Mouse (Mus musculus): ENCODE measurements around the gene Ccdc142. TPM values are rescaled to one million over a fixed set of nuclear protein-coding genes. Genes with fewer than 3 reads are reported as not detected.

The Ccdc142 gene
- total RNA-seq, 2 experiments from 2014 or later, result 5.1 to 9.0 TPM

DNA sequence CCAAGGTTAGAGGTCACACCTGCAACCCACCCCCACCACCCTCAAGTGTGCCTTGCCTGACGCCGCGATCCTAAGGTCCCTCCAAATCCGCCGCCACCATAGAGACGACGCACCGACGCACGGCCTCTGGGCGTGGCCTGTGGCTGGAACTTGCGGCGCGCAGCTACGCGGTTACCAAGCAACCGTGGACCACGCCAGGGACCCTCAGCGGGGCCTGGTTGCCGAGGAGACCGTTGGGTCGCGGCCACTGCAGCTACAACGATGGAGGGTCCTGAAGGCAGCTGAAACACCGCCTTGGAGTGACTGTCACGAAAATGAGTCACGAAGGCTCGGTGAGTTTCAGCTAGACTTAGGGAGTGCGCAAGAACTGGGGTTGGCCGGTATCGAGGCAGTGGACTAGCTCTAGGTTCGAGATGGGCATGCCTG, 54.9 kb downstream of the Ccdc142 start, which contains the start of the genes Wdr54 and 1700003E16Rik:
TSS of gene Wdr54 (minus strand) at position 139 of the 426 bp plus-strand sequence.
TSS of gene 1700003E16Rik (plus strand) at position 146 of the 426 bp plus-strand sequence.
- DNase-seq (ENCODE audit: low spot score in 2 of 2), result peak; percentile 82 to 84
- intact Hi-C loops (cut with DNase I), result loop anchor here (5.0 kb wide), 1 partner anchor 34 kb away; the partner anchor contains the start of gene Wbp1

Small RNA genes within 50 kb of the gene (microRNA-seq; reads per million reads assigned to microRNA genes)
- not detected for gene Mir3470a

Other genes with a start within 250 kb of the Ccdc142 start
- gene Sema4f, start 161.8 kb upstream of the Ccdc142 start, total RNA-seq (2021), result 10 to 100 TPM; 37.2 to 39.0 TPM
- under 1 TPM in 1 of 2 experiments, not detected in 1; 0.22 TPM for gene M1ap, start 154.7 kb upstream of the Ccdc142 start, total RNA-seq (2021)
- gene Dok1, start 68.1 kb upstream of the Ccdc142 start, total RNA-seq (2021), result 1 to 10 TPM; 1.9 to 2.3 TPM
- gene Loxl3, start 67.4 kb upstream of the Ccdc142 start, total RNA-seq (2021), result 1 to 10 TPM; 2.7 to 4.9 TPM
- 100 to 1,000 TPM; 112 to 131 TPM for gene Aup1, start 47.1 kb upstream of the Ccdc142 start, total RNA-seq (2021)
- 10 to 100 TPM; 41.6 to 48.5 TPM for gene Htra2, start 46.3 kb upstream of the Ccdc142 start, total RNA-seq (2021)
- gene Dqx1, start 43.8 kb upstream of the Ccdc142 start, total RNA-seq (2021), result under 1 TPM; 0.37 to 0.97 TPM
- not detected for gene Tlx2, start 31.3 kb upstream of the Ccdc142 start, total RNA-seq (2021)
- 10 to 100 TPM; 21.6 to 35.9 TPM for gene Pcgf1, start 23.7 kb upstream of the Ccdc142 start, total RNA-seq (2021)
- gene Lbx2, start 15.2 kb upstream of the Ccdc142 start, total RNA-seq (2021), result not detected
- gene Gm42688, start within 50 bp of the Ccdc142 start, total RNA-seq (2021), result 1 to 10 TPM; 5.3 to 5.9 TPM
- gene Mrpl53, start 7.4 kb downstream of the Ccdc142 start, total RNA-seq (2021), result 10 to 100 TPM; 54.4 to 58.7 TPM
- 10 to 100 TPM; 29.4 to 30.0 TPM for gene Mogs, start 13.9 kb downstream of the Ccdc142 start, total RNA-seq (2021)
- gene Wbp1, start 20.0 kb downstream of the Ccdc142 start, total RNA-seq (2021), result 10 to 100 TPM; 33.5 to 46.6 TPM
- 10 to 100 TPM; 20.5 to 26.0 TPM for gene Ino80b, start 23.8 kb downstream of the Ccdc142 start, total RNA-seq (2021)
- gene Rtkn, start 33.9 kb downstream of the Ccdc142 start, total RNA-seq (2021), result 100 to 1,000 TPM in 1 of 2 experiments, 10 to 100 TPM in 1; 88.7 to 105 TPM
- gene Wdr54, start 54.8 kb downstream of the Ccdc142 start, total RNA-seq (2021), result 10 to 100 TPM; 29.1 to 31.3 TPM
- gene 1700003E16Rik, start 54.8 kb downstream of the Ccdc142 start, total RNA-seq (2021), result 10 to 100 TPM; 27.4 to 31.5 TPM
- gene Dctn1, start 64.3 kb downstream of the Ccdc142 start, total RNA-seq (2021), result 100 to 1,000 TPM; 373 to 386 TPM
- gene Slc4a5, start 118.2 kb downstream of the Ccdc142 start, total RNA-seq (2021), result under 1 TPM; 0.25 to 0.69 TPM
- gene Mthfd2, start 224.3 kb downstream of the Ccdc142 start, total RNA-seq (2021), result 1 to 10 TPM; 4.6 to 6.2 TPM
- gene Mob1a, start 224.4 kb downstream of the Ccdc142 start, total RNA-seq (2021), result 10 to 100 TPM; 19.0 to 20.8 TPM
- 10 to 100 TPM; 46.8 to 50.5 TPM for gene Bola3, start 247.5 kb downstream of the Ccdc142 start, total RNA-seq (2021)

Data from left cerebral cortex, postnatal 36 days (tissue).